Mouse (Mus musculus) forebrain, postnatal 0 days (tissue): ENCODE results near the gene Irf2. TPM values are rescaled to one million over a fixed set of nuclear protein-coding genes. Genes with fewer than 3 reads are reported as not detected.

Experiments
- ATAC-seq: fragments of 200-750 bp; cut with Nextera tagmentation; 2 replicates; pipeline ENCODE4 v1.8.0; 2017; ENCODE audit warnings: mild to moderate bottlenecking, moderate library complexity
- DNase-seq: peaks from one replicate; pipeline ENCODE4 v3.0.0-alpha.2; 2015
- H3K27ac ChIP-seq: fragments of 300-500 bp; sonication (generic); 2 replicates; pipeline ENCODE4 v1.5.1; 2014; ENCODE audit warnings: low read depth, mild to moderate bottlenecking, antibody characterized with exemption, low read length, moderate library complexity, mixed read lengths
- H3K27me3 ChIP-seq: fragments of 300-500 bp; sonication (generic); 2 replicates; pipeline ENCODE4 v1.6.1; 2014; ENCODE audit warnings: mild to moderate bottlenecking, low read length, mixed read lengths; ENCODE audit not compliant: insufficient read depth
- H3K36me3 ChIP-seq: fragments of 300-500 bp; sonication (generic); 2 replicates; pipeline ENCODE4 v1.6.1; 2014; ENCODE audit warnings: mild to moderate bottlenecking, moderate library complexity; ENCODE audit not compliant: insufficient read depth
- H3K4me1 ChIP-seq: fragments of 300-500 bp; sonication (generic); 2 replicates; pipeline ENCODE4 v1.6.1; 2014; ENCODE audit warnings: antibody characterized with exemption; ENCODE audit not compliant: insufficient read depth
- H3K4me2 ChIP-seq: fragments of 300-500 bp; sonication (generic); 2 replicates; pipeline ENCODE4 v1.6.1; 2014; ENCODE audit warnings: low read depth, mild to moderate bottlenecking, moderate library complexity
- H3K4me3 ChIP-seq: fragments of 300-500 bp; sonication (generic); 2 replicates; pipeline ENCODE4 v1.5.1; 2014; ENCODE audit warnings: low read depth, low read length, mixed read lengths
- H3K9ac ChIP-seq: fragments of 300-500 bp; sonication (generic); 2 replicates; pipeline ENCODE4 v1.6.1; 2014; ENCODE audit warnings: mild to moderate bottlenecking
- H3K9me3 ChIP-seq: fragments of 300-500 bp; sonication (generic); 2 replicates; pipeline ENCODE4 v1.6.1; 2016; ENCODE audit warnings: low read length
- CTCF ChIP-seq: sonication (generic); IDR thresholded peaks from 2 replicates; pipeline ENCODE4 v1.5.1; 2016; ENCODE audit warnings: antibody characterized with exemption, control low read depth, low read depth
- WGBS: fragments of 180-500 bp; shearing (Covaris S2); extraction: QIAGEN DNeasy Blood & Tissue Kit; methylation state at CpG from one replicate; pipeline ENCODE4 v1.1.7; 2014; 5-methylcytosine and 5-hydroxymethylcytosine counted together
- polyA plus RNA-seq: library from polyadenylated mRNA; unstranded; fragments of >200 nt; fragmentation: Nextera tagmentation; extraction: Ambion mirVana; gene quantifications from 2 replicates; pipeline ENCODE4 v1.2.1, GENCODE M21; 2015
- total RNA-seq: library from RNA; depleted of rRNA; stranded (reverse); fragments of >200 nt; gene quantifications from 2 replicates; pipeline ENCODE4 v1.2.3, GENCODE M21; 2014

The Irf2 gene
- total and polyA plus RNA-seq, 2 experiments from 2014 or later = 3.0 to 9.1 TPM

GRCm38 (mm10) chr8:46785070-46785469 is 45.5 kb downstream of the Irf2 start:
- H3K9ac ChIP-seq = no peak overlapping the region
- H3K4me1 ChIP-seq = no peaks in the 10 kb centered on the region
- H3K27me3 ChIP-seq = no peaks in the 10 kb centered on the region
- 64% methylated on average over 2 of the region's 2 CpGs for WGBS
- no peak overlapping the region for H3K4me2 ChIP-seq
- no peaks in the 10 kb centered on the region for H3K36me3 ChIP-seq
- H3K9me3 ChIP-seq = no peaks in the 10 kb centered on the region
- ATAC-seq (no peak), DNase-seq (no peak)
- H3K4me3 ChIP-seq = no peak overlapping the region
- no peak overlapping the region for H3K27ac ChIP-seq
- no peak for TF ChIP-seq CTCF

GRCm38 (mm10) chr8:46785926-46786325 is 46.4 kb downstream of the Irf2 start:
- Histone ChIP-seq H3K4me2 (no peak overlapping the region), H3K36me3 (no peaks in the 10 kb centered on the region), H3K4me3 (no peak overlapping the region), H3K4me1 (no peaks in the 10 kb centered on the region), H3K9me3 (no peaks in the 10 kb centered on the region), H3K27me3 (no peaks in the 10 kb centered on the region), H3K9ac (no peak overlapping the region), H3K27ac (no peak overlapping the region)
- no peak for ATAC-seq
- no peak for DNase-seq
- TF ChIP-seq CTCF = no peak
- 90% methylated on average over 6 of the region's 6 CpGs for WGBS

- WGBS = 93% methylated on average over 5 of the region's 5 CpGs
- H3K4me2 ChIP-seq = no peak overlapping the region
- H3K27me3 ChIP-seq = no peaks in the 10 kb centered on the region
- no peak overlapping the region for H3K9ac ChIP-seq
- ATAC-seq = no peak
- no peaks in the 10 kb centered on the region for H3K9me3 ChIP-seq
- DNase-seq = no peak
- TF ChIP-seq CTCF = no peak
- H3K36me3 ChIP-seq = no peaks in the 10 kb centered on the region
- H3K4me3 ChIP-seq = no peak overlapping the region
- no peak overlapping the region for H3K27ac ChIP-seq
- H3K4me1 ChIP-seq = no peaks in the 10 kb centered on the region
Observed at GRCm38 (mm10) chr8:46789091-46789881, 49.8 kb downstream of the Irf2 start.

- H3K9me3 ChIP-seq = no peaks in the 10 kb centered on the region
- ATAC-seq (no peak), DNase-seq (no peak)
- no peak overlapping the region for H3K27ac ChIP-seq
- H3K4me3 ChIP-seq = no peak overlapping the region
- H3K9ac ChIP-seq = no peak overlapping the region
- no peak for TF ChIP-seq CTCF
- H3K27me3 ChIP-seq = no peaks in the 10 kb centered on the region
- H3K4me2 ChIP-seq = no peak overlapping the region
- no peaks in the 10 kb centered on the region for H3K4me1 ChIP-seq
- 91% methylated on average over 5 of the region's 5 CpGs for WGBS
- no peaks in the 10 kb centered on the region for H3K36me3 ChIP-seq
Observed at GRCm38 (mm10) chr8:46791664-46792371, 52.3 kb downstream of the Irf2 start.

GRCm38 (mm10) chr8:46792653-46793052 is 53.1 kb downstream of the Irf2 start:
- WGBS = 88% methylated on average over 2 of the region's 2 CpGs
- no peak overlapping the region for H3K9ac ChIP-seq
- DNase-seq (no peak), ATAC-seq (no peak)
- no peaks in the 10 kb centered on the region for H3K36me3 ChIP-seq
- TF ChIP-seq CTCF = no peak
- no peaks in the 10 kb centered on the region for H3K9me3 ChIP-seq
- H3K27me3 ChIP-seq = no peaks in the 10 kb centered on the region
- no peak overlapping the region for H3K4me3 ChIP-seq
- H3K4me1 ChIP-seq = no peaks in the 10 kb centered on the region
- H3K4me2 ChIP-seq = no peak overlapping the region
- no peak overlapping the region for H3K27ac ChIP-seq

- Histone ChIP-seq H3K4me1 (no peaks in the 10 kb centered on the region), H3K9me3 (no peaks in the 10 kb centered on the region), H3K27ac (no peak overlapping the region), H3K9ac (no peak overlapping the region), H3K4me2 (no peak overlapping the region), H3K4me3 (no peak overlapping the region), H3K27me3 (no peaks in the 10 kb centered on the region), H3K36me3 (no peaks in the 10 kb centered on the region)
- no peak for TF ChIP-seq CTCF
- ATAC-seq (no peak), DNase-seq (no peak)
- WGBS = 94% methylated on average over 14 of the region's 14 CpGs
Observed at GRCm38 (mm10) chr8:46793248-46793647, 53.7 kb downstream of the Irf2 start.

- 80% methylated on average over 5 of the region's 5 CpGs for WGBS
- H3K9ac ChIP-seq = no peak overlapping the region
- no peak for TF ChIP-seq CTCF
- no peak overlapping the region for H3K4me2 ChIP-seq
- no peaks in the 10 kb centered on the region for H3K9me3 ChIP-seq
- no peaks in the 10 kb centered on the region for H3K36me3 ChIP-seq
- ATAC-seq (no peak), DNase-seq (no peak)
- H3K4me3 ChIP-seq = no peak overlapping the region
- no peaks in the 10 kb centered on the region for H3K4me1 ChIP-seq
- no peaks in the 10 kb centered on the region for H3K27me3 ChIP-seq
- no peak overlapping the region for H3K27ac ChIP-seq
Observed at GRCm38 (mm10) chr8:46794317-46794716, 54.8 kb downstream of the Irf2 start.
